Mouse (Mus musculus) heart, postnatal 0 days (tissue): ENCODE data around the gene Sh3glb1. TPM values are rescaled to one million over a fixed set of nuclear protein-coding genes. Genes with fewer than 3 reads are reported as not detected.

Experiments
- ATAC-seq: fragments of 200-750 bp; cut with Nextera tagmentation; 2 replicates; pipeline ENCODE4 v1.8.0; 2017; ENCODE audit warnings: low read depth, moderate number of reproducible peaks, moderate library complexity; ENCODE audit not compliant: insufficient read depth
- DNase-seq: peaks from one replicate; pipeline ENCODE4 v3.0.0-alpha.2; 2016; ENCODE audit warnings: low spot score
- H3K27ac ChIP-seq: fragments of 300-500 bp; sonication (generic); 2 replicates; pipeline ENCODE4 v1.5.1; 2014; ENCODE audit warnings: low read depth, mild to moderate bottlenecking
- H3K27me3 ChIP-seq: fragments of 300-500 bp; sonication (generic); 2 replicates; pipeline ENCODE4 v1.6.1; 2014; ENCODE audit warnings: low read length, mixed read lengths; ENCODE audit not compliant: control insufficient read depth, insufficient read depth
- H3K36me3 ChIP-seq: fragments of 300-500 bp; sonication (generic); replicated peaks from 2 replicates; pipeline ENCODE4 v1.6.1; 2014; ENCODE audit warnings: low read length, mixed read lengths; ENCODE audit not compliant: control insufficient read depth, insufficient read depth
- H3K4me1 ChIP-seq: fragments of 300-500 bp; sonication (generic); 2 replicates; pipeline ENCODE4 v1.6.1; 2014; ENCODE audit warnings: antibody characterized with exemption; ENCODE audit not compliant: control insufficient read depth, insufficient read depth
- H3K4me2 ChIP-seq: fragments of 300-500 bp; sonication (generic); 2 replicates; pipeline ENCODE4 v1.6.1; 2014; ENCODE audit warnings: low read depth, mild to moderate bottlenecking, low read length, moderate library complexity
- H3K4me3 ChIP-seq: fragments of 300-500 bp; sonication (generic); 2 replicates; pipeline ENCODE4 v1.5.1; 2014; ENCODE audit warnings: low read depth, low read length
- H3K9ac ChIP-seq: fragments of 300-500 bp; sonication (generic); replicated peaks from 2 replicates; pipeline ENCODE4 v1.6.1; 2014; ENCODE audit warnings: low read depth, low read length, mixed read lengths
- H3K9me3 ChIP-seq: fragments of 300-500 bp; sonication (generic); replicated peaks from 2 replicates; pipeline ENCODE4 v1.6.1; 2016; ENCODE audit warnings: low read length; ENCODE audit not compliant: control insufficient read depth
- CTCF ChIP-seq: IDR thresholded peaks from 2 replicates; pipeline ENCODE4 v1.5.1; 2016; ENCODE audit warnings: antibody characterized with exemption, control low read depth, low read depth
- EP300 ChIP-seq: IDR thresholded peaks from 2 replicates; pipeline ENCODE4 v1.6.1; 2016; ENCODE audit warnings: antibody characterized with exemption, low read depth
- WGBS: fragments of 180-500 bp; shearing (Covaris S2); extraction: QIAGEN DNeasy Blood & Tissue Kit; methylation state at CpG from one replicate; pipeline ENCODE4 v1.1.7; 2014; 5-methylcytosine and 5-hydroxymethylcytosine counted together
- polyA plus RNA-seq: library from polyadenylated mRNA; unstranded; fragments of >200 nt; fragmentation: Nextera tagmentation; extraction: Ambion mirVana; gene quantifications from 2 replicates; pipeline ENCODE4 v1.2.1, GENCODE M21; 2015
- total RNA-seq: library from RNA; depleted of rRNA; stranded (reverse); fragments of >200 nt; gene quantifications from 2 replicates; pipeline ENCODE4 v1.2.3, GENCODE M21; 2014; ENCODE audit warnings: low replicate concordance

Sh3glb1 gene
- total and polyA plus RNA-seq, 2 experiments from 2014 or later: 139 to 231 TPM

GRCm38 (mm10) chr3:144694040-144694439, 26.1 kb downstream of the Sh3glb1 start:
- Histone ChIP-seq H3K4me2 (no peak overlapping the region), H3K36me3 (peaks cover 74% of the 10 kb centered on the region), H3K4me3 (no peak overlapping the region), H3K27ac (no peak overlapping the region), H3K9me3 (no peaks in the 10 kb centered on the region), H3K27me3 (no peaks in the 10 kb centered on the region), H3K9ac (no peak overlapping the region), H3K4me1 (no peaks in the 10 kb centered on the region)
- no peak for TF ChIP-seq CTCF
- no peak for TF ChIP-seq EP300
- DNase-seq (no peak), ATAC-seq (no peak)
- WGBS: 84% methylated on average over 10 of the region's 10 CpGs

- ATAC-seq: no peak
- Histone ChIP-seq H3K4me1 (no peaks in the 10 kb centered on the region), H3K9ac (no peak overlapping the region), H3K27me3 (no peaks in the 10 kb centered on the region), H3K4me3 (no peak overlapping the region), H3K27ac (no peak overlapping the region), H3K4me2 (no peak overlapping the region), H3K36me3 (peaks cover 73% of the 10 kb centered on the region), H3K9me3 (no peaks in the 10 kb centered on the region)
- peak; percentile 82 for DNase-seq
- WGBS: 48% methylated on average over 3 of the region's 3 CpGs
- TF ChIP-seq EP300 (no peak), CTCF (peak; percentile 71)
Observed at GRCm38 (mm10) chr3:144692052-144692451, 28.1 kb downstream of the Sh3glb1 start.

- DNase-seq: no peak
- Histone ChIP-seq H3K27ac (no peak overlapping the region), H3K27me3 (no peaks in the 10 kb centered on the region), H3K9me3 (no peaks in the 10 kb centered on the region), H3K4me3 (no peak overlapping the region), H3K9ac (no peak overlapping the region), H3K4me2 (no peak overlapping the region), H3K4me1 (no peaks in the 10 kb centered on the region), H3K36me3 (peaks cover 64% of the 10 kb centered on the region)
- ATAC-seq: peak; percentile 63
- TF ChIP-seq EP300: no peak
- peak; percentile 8; the same call in 1 of the 2 replicates for TF ChIP-seq CTCF
- 35% methylated on average over 11 of the region's 11 CpGs for WGBS
Observed at GRCm38 (mm10) chr3:144689236-144689635, 30.9 kb downstream of the Sh3glb1 start.

GRCm38 (mm10) chr3:144688284-144688683, 31.9 kb downstream of the Sh3glb1 start:
- Histone ChIP-seq H3K9me3 (no peaks in the 10 kb centered on the region), H3K9ac (no peak overlapping the region), H3K27ac (no peak overlapping the region), H3K4me1 (no peaks in the 10 kb centered on the region), H3K27me3 (no peaks in the 10 kb centered on the region), H3K4me3 (no peak overlapping the region), H3K36me3 (peaks cover 58% of the 10 kb centered on the region), H3K4me2 (no peak overlapping the region)
- TF ChIP-seq EP300 (no peak), CTCF (no peak)
- DNase-seq (no peak), ATAC-seq (no peak)
- WGBS: 70% methylated on average over 8 of the region's 8 CpGs

- DNase-seq (no peak), ATAC-seq (no peak)
- Histone ChIP-seq H3K9me3 (no peaks in the 10 kb centered on the region), H3K4me3 (no peak overlapping the region), H3K36me3 (peaks cover 51% of the 10 kb centered on the region), H3K4me1 (no peaks in the 10 kb centered on the region), H3K27me3 (no peaks in the 10 kb centered on the region), H3K9ac (no peak overlapping the region), H3K27ac (no peak overlapping the region), H3K4me2 (no peak overlapping the region)
- TF ChIP-seq EP300: no peak
- no peak for TF ChIP-seq CTCF
- WGBS: 90% methylated on average over 9 of the region's 9 CpGs
Observed at GRCm38 (mm10) chr3:144687618-144688017, 32.5 kb downstream of the Sh3glb1 start.

GRCm38 (mm10) chr3:144686146-144686545, 34.0 kb downstream of the Sh3glb1 start:
- Histone ChIP-seq H3K4me2 (no peak overlapping the region), H3K36me3 (peaks cover 51% of the 10 kb centered on the region), H3K4me1 (no peaks in the 10 kb centered on the region), H3K27me3 (no peaks in the 10 kb centered on the region), H3K27ac (no peak overlapping the region), H3K4me3 (no peak overlapping the region), H3K9ac (no peak overlapping the region), H3K9me3 (no peaks in the 10 kb centered on the region)
- no peak for ATAC-seq
- no peak for TF ChIP-seq EP300
- TF ChIP-seq CTCF: no peak
- 86% methylated on average over 5 of the region's 5 CpGs for WGBS
- DNase-seq: no peak
